Mouse (Mus musculus) regulatory T cell (primary cell): ENCODE measurements around the gene Myo18b.

Experiments used
- in situ Hi-C: fragments of 300-600 bp; cut with MboI, MseI; formaldehyde crosslinking; loops from one replicate; pipeline ENCODE4 v1.15.1; 2025; ENCODE audit warnings: high pct_unique_total_duplicates

Gene Myo18b

GRCm38 (mm10) chr5:112877391-112878115 lies 18.6 kb downstream of the Myo18b start:
- in situ Hi-C loops: loop anchor here (5.0 to 10.0 kb wide), 2 partner anchors 180 to 443 kb away; no protein-coding TSS in a partner anchor

- in situ Hi-C loops: loop anchor here (5.0 to 10.0 kb wide), 2 partner anchors 180 to 442 kb away; no protein-coding TSS in a partner anchor
These were observed 19.2 kb downstream of the Myo18b start for GRCm38 (mm10) chr5:112876846-112877390.

GRCm38 (mm10) chr5:112872999-112873398 lies 23.2 kb downstream of the Myo18b start:
- in situ Hi-C loops: loop anchor here (10.0 kb wide), 1 partner anchor 438 kb away; no protein-coding TSS in a partner anchor

- in situ Hi-C loops: loop anchor here (10.0 kb wide), 1 partner anchor 436 kb away; no protein-coding TSS in a partner anchor
These were observed 25.4 kb downstream of the Myo18b start for GRCm38 (mm10) chr5:112870729-112871128.

GRCm38 (mm10) chr5:112868620-112869019 lies 27.5 kb downstream of the Myo18b start:
- in situ Hi-C loops: no loop called here

- in situ Hi-C loops: no loop called here
These were observed 31.3 kb downstream of the Myo18b start for GRCm38 (mm10) chr5:112864719-112865367.

GRCm38 (mm10) chr5:112859379-112860035 lies 36.7 kb downstream of the Myo18b start:
- in situ Hi-C loops: no loop called here

- in situ Hi-C loops: no loop called here
These were observed 43.0 kb downstream of the Myo18b start for GRCm38 (mm10) chr5:112853179-112853578.

- in situ Hi-C loops: no loop called here
These were observed 44.8 kb downstream of the Myo18b start for GRCm38 (mm10) chr5:112851389-112851788.

GRCm38 (mm10) chr5:112848586-112849280 lies 47.4 kb downstream of the Myo18b start:
- in situ Hi-C loops: no loop called here

GRCm38 (mm10) chr5:112847985-112848542 lies 48.1 kb downstream of the Myo18b start:
- in situ Hi-C loops: no loop called here

GRCm38 (mm10) chr5:112846146-112846545 lies 50.0 kb downstream of the Myo18b start:
- in situ Hi-C loops: no loop called here

- in situ Hi-C loops: no loop called here
These were observed 51.7 kb downstream of the Myo18b start for GRCm38 (mm10) chr5:112844460-112844859.

GRCm38 (mm10) chr5:112843676-112844257 lies 52.4 kb downstream of the Myo18b start:
- in situ Hi-C loops: no loop called here

GRCm38 (mm10) chr5:112842696-112843095 lies 53.5 kb downstream of the Myo18b start:
- in situ Hi-C loops: no loop called here

GRCm38 (mm10) chr5:112841850-112842249 lies 54.3 kb downstream of the Myo18b start:
- in situ Hi-C loops: no loop called here

GRCm38 (mm10) chr5:112834896-112835295 lies 61.3 kb downstream of the Myo18b start:
- in situ Hi-C loops: no loop called here

- in situ Hi-C loops: no loop called here
These were observed 62.3 kb downstream of the Myo18b start for GRCm38 (mm10) chr5:112833866-112834265.

- in situ Hi-C loops: no loop called here
These were observed 70.9 kb downstream of the Myo18b start for GRCm38 (mm10) chr5:112825091-112825794.

GRCm38 (mm10) chr5:112824376-112824775 lies 71.8 kb downstream of the Myo18b start:
- in situ Hi-C loops: no loop called here
